Mouse (Mus musculus) gastrocnemius, postnatal 25 days (tissue): ENCODE measurements at regions not wholly inside any gene's neighbourhood (a gene's known extent, or its start where the extent isn't known, plus 50 kb on each side); places are given as distances from the start of the nearest gene placed in this dataset.

Experiments
- DNase-seq: peaks from one replicate; pipeline ENCODE4 v3.0.0; 2022

DNA sequence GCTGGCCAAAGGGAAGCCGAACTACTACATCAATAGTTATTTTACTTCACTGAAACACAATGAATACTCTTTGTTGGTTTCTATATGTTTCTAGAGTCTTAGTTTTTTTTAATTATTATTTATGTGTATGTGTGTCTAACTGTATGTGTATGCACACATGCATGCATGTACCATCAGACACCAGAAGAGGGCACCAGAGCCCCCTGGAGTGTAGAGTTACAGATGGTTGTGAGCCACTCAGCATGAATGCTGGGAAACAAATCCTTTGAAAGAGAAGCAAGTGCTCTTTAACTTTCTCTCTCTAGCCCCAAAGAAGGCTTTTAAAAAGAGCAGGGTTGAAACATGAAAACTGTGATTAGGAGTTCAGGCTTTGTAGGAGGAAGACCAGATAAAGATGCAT lies 290.7 kb downstream of the Sorl1 start:
- no peak for DNase-seq

DNA sequence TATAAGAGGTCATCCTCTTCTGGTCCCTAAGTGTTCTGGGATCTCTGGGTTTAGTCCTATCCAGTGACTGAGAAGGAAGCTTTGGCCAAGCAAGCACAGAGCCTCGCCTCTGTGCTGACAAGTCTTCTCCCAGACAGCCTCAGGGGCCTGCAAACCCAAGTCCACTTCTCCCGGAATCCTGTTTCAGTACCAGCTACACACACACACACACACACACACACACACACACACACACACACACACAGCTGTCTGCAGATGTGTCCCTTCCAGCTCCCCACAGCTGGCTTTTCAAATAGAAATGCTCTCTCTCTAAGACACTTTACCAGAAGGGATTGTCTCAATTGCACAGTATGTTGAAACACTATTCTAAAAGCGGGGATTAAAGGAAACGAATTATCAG lies 296.7 kb downstream of the Sorl1 start:
- peak; percentile 39 for DNase-seq

DNA sequence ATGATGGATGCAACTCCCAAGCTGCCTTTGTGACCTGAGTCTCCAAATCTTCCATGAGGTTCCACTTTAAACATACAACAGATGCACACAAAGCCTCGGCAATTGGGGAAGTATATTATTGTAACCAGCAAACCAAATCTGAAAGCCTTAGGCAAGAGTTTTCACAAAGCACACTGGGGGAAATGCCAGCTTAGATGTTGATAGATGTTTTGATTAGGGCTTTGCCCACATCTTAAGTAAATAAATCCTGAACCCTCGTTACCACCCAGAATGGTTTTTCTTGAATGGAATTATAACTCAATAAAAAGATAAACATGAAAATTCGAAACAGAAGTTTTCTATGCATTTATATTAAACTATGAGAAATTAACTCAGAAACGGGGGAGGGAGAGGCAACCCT lies 302.7 kb downstream of the Sorl1 start:
- DNase-seq = no peak

DNA sequence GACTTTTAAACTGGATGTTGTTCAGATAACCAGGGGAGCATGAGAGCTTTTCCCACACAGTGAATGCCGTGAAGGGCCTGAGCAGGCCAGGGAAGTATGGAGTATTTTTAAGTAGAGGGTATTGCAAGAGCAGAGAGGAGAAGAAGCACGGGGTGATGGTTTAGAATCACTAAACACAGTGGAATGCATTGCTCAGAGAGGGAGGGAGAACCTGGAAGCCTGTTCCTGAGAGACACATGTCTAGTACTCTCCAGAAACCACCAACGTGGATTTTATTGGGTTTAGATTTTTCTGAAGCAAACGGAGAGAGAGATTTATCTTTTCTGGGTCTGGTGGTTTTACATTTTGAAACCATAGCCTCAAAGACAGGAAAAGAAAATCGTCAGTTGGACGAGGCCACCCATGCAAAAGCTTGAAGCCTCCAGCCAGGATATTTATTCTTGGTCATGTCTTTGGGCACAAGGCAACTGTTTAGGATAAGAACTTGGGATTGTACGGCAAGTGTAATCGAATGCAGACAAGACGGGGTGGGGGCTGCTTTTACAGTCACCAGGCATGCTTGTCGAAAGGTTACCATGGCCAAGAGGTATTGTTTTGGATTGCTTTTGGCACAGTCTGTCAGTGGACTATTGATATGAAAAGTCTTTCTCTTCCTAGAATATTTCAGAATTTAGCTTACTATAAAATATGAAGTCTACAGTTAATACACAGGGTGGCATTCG lies 306.2 kb downstream of the Sorl1 start:
- no peak for DNase-seq

DNA sequence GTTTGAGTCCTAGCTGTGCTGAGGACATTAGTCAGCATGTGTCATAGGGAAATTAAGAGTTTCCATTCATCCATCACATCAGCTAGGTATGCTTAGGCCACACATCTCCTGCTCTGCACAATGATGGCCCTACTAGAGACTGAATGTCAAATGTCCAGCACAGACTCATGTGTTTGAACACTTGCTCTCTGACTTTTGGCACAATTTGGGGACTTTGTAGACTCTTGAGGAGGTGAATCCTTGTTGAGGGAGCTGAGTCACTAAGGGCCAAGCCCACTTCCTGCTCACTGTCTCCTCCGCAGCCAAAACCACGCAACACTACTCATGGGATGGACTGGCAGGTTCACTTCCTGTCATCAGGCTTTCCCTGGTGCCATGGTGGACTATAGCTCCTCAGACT lies 308.2 kb downstream of the Sorl1 start:
- no peak for DNase-seq

DNA sequence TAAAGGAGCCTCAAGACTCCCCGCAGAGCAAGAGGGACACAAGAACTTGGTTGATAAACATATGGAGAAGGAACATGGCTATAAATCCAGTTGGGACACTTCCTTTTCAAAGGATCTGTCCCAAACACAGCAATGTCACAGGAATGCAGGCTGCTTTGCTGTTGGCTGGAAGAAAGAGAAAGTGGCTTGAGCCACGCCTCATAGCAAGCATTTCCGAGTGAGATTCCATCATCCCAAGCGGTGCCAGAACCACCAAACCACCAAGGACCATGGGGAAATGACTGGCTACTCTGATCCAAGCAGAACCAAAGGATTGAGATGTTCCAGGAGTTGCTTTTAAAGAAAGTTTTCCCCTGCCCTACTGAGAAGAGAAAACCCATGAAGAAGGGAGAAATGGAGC lies 314.8 kb downstream of the Sorl1 start:
- DNase-seq = peak; percentile 45

DNA sequence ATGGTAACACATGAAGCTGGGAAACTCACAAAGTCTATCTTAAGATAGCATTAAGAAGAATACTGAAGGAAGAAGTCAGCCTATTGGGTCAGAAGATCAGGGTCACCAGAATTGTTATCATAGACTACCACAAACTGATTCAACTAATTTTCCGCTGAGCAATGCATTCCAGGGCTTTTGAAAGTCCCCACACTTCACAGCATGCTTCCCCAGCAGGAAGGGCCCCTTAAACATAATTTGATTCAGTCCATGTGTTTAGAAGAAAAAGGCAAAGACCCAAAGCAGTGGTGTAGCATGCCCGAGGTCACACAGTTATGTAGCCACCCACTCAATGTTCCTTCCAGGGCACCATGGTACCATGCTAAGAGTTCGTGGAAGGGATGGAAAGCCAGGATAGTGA lies 315.3 kb downstream of the Sorl1 start:
- DNase-seq = no peak

DNA sequence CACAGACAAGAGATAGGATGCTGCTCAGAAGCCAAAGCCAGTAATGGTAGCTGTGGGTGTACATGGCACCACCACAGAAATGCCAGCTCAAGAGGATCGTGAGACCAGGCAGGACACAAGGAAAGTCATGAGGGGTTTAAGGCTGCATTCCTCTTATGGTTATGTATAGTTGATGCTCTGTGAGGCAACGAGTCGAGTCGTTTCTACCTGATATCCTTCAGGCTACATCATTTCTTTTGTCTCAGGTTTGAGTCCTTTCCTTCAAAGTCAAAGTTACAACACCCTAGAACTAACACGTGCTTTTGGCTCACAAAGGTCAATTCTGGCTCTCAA lies 317.8 kb downstream of the Sorl1 start:
- DNase-seq = no peak

DNA sequence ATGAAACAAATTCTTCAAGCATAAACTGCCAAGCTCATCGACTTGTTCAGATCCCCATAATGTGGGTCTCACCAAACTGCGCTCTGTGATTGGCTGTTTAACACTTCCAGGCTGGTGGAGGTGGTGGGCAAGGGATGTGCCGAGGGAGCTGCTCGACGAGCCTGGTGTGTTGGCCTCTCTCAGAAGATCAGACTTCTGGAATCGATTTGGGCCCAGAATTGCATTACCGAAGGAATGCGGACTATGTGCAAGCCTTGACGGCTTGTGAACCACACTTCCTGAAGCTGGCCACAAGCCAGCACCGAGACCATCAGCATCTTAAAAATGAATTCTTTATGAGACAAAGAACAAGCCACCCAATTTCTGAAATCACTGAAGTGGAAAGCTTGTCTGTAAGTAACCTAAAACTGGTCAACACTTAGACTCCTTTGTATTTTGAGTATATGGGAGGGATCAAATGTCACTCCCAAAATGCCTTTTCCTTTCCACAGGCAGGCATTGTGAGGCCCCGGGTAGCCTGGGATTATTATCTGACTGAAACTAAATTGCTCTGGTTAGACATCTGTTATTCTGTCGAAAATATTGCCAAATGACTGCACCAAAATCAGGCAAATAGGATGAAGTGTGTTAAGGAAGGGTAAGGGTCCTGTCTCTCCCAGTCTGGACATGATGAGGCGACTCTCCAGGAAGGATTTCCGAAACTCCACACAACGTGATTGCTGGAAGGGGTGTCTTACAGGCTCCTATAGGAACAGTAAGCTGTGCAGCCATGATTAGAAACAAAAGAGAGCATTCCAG lies 318.4 kb downstream of the Sorl1 start:
- DNase-seq = no peak

DNA sequence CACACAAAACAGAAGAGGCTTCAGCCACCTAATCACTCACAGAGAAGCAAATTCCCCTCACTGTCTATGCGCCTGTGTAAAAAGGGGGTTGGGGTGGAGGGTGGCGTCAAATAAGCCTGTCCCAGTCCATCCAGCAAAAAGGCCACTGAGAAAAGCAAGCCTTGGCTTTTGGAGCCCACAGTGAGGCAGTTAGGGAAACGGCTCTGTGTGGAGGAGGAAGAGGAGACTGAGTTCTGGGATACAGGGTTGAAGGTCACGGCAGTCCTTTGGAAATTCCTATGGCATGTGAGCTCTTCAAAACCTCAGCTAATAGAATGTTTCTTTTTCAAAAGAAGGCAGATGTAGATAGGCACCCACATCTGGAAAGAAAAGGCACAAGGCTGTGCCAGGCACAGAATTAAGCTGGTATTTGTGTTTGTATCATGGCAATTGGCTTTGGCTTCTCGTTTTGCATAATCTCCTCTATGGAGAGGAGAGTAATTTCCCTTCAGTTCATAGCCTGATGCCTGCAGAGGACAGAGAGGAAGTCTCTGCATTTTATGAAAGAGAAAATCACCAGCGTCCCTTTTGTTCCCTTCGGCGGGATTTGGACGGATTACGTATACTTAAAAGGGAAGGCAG lies 319.3 kb downstream of the Sorl1 start:
- DNase-seq = no peak

DNA sequence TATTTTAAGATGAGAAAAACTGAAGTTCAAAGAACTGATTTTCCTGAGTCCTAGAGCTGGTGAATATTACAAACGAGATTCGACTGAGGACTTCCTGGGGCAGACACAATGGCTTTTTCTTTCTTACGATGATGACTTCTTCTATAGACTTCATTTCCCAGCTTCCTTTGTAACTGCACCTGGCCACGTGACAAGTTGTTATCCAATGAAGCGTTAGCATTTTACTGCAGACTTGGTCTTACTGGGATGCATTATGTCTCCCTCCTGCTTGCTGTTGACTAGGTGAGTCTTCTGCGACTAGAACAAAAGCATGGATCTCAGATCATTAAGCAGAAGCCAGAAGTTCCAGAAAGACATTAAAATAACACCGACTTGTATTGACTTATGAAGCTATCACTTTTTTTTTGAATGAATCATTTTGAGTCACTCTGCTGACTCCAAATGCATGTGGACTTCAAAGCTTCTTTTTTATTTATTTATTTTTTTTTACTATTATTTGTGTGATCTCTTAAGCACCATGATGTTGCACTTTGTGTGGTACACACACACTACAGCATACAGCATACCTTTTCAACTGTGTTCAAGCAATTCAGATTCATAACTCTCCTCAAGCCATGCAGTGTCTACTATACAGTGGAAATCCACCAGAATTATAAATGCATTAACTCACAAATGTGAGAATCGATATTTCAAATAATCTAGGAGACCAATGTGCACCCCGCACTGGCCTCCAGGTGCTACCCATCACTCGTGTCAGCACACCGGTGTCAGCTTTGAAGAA lies 320.2 kb downstream of the Sorl1 start:
- DNase-seq = no peak

DNA sequence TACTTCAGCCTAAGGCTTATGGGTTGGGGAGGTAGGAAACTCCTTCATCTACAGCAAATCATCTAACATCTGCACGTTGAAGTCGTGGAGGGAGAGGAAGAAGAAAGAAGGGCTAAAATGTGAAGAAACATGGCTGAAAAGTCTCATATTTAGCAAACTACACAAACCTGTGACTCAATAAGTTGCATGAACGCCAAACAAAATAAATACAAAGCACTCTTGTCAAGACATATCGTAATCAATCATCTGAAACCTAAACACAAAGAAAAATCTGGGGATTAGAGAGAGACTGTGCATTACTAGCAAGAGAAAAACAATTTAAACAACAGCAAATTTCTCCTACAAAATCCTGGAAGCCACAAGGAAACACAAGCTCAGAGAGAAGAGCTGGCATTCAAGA lies 322.7 kb downstream of the Sorl1 start:
- DNase-seq = no peak

DNA sequence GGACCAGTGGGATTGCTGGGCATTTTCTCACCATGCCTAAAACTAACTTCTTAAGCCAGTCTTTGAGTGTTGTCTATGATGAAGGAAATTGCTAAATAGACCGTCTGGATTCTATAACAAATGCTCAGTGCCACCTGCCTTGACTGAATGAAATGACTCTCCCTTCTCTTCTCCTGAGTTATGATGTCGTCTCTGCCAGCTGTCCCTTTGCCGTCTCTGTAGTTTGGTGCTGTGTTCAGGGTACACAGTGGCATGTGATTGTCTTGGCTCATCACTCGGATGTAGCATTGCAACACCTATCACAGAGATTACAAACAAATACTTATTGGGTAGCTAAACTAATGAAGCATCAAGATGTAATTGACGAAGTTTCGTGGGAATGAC lies 331.3 kb downstream of the Sorl1 start:
- DNase-seq = no peak

DNA sequence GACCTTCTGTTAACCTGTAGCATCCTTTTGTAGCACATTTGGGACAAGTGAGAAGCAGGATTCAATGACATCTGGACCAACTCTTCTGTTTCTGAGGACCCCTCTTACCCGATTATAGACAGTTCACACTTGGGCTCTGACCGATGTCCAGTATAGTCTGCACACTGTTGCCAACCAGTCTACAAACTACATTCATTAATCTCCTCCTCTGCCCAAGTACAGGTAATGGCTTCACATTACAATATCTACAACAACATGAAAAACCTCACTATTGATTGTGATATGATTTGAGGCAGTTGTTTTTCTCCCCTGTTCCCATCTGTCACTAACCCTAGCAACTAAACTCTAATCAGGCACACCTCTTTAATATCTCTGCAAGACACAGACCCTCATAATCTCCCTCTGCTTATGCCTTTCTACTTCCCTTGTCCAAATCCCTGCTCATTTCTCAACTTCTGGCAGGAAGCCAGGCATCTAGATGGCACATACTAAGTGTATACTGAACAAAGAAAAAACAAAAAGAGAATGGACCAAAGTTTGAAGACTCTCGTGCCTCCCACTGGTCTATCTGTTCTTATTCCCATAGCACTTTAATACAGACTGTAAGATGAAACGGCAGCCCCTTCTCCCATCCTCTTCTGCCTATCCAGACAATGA lies 331.8 kb downstream of the Sorl1 start:
- DNase-seq = no peak

DNA sequence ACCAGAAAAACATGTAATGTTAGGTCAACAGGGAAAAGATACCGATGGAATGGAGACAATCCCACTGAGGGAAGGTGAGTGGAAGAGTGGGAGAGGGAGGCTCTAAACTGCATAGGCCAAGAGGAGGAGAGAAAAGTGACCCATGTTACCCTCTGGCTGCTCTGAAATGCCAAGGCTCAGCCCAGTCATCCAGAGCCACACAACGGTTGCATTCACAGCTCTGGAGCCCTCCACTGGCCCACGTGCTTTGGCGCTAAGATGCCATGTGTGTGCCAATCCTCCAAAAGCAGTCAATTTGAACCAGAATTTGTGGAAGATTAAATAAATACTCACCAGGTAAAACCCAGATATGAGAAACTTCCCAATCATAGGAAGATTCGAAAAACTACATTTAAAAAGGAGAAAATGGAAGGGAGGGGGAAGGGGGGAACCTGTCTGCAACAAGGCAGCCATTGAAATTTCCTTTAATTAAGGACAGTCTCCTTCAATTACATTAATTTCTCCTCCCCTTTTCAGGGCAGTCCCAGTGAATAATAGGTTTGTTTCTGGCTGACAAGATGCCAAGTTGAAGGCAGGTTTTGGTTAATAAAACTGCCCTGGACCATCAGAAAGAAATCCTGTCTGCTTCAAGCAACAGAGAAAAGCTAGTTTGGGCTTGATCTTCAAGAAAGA lies 332.5 kb downstream of the Sorl1 start:
- no peak for DNase-seq

DNA sequence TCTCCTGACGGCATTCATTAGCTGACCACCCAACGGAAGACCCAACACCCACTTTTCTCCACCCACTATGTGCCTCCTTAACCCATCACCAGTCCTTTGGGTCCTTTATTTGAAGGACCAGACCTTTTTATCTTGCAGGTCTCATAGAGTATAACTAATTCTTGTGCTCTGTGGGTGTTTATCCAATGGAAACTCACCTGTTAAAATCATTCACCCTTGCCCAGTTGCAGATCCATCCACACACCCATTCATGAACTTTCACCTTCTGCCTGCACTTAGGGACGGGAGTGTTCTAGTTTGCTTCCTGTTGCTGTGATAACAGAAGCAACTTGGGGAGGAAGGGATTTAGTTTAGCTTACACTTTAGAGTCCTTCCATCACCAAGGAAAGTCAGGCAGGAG lies 339.0 kb downstream of the Sorl1 start:
- DNase-seq = no peak

DNA sequence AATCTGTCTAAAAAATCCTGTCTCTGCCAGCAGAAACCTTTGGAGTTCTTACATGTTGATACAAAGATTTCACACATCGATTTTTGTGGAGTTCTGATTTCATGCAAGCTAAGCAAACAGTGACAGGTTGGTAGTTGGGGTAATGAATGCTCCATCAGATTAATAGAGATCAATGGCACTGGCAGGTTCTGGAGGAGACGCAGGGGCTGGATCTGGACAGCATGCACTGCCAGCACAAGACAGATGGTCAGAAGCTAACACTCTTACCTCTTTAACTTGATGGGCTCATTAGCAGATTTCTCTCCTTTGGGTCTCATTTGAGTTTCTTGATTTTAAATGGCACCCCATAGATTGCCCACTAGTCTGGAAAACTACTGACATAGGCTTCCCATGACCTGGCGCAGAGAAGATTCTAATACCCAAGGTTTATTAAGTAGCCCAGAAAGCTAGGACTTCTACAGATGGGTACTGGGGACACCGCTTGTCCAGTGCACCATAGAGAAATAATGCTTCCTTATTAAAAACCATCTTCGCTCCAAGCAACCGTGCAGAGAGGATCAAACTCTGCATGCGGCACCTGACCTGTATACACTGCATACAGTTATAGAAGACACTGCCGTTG lies 351.7 kb downstream of the Sorl1 start:
- no peak for DNase-seq

DNA sequence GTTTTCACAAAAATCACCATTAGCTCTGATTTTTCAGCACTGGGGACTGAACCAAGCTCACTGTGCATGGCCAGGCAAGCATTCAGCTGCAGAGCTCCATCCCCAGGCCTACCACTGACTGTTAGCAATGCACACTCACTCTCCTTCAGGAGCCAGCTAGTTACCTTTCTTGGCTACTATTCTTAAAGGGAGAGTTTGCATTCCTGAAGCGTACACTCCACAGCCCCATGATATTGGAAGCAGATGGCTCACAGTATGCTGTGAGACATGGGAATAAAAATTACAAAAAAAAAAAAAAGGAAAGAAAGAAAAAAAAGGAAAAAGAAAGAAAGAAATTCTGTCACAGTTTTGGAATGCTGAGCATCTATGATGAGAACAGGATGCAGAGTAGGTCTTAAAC lies 352.8 kb downstream of the Sorl1 start:
- no peak for DNase-seq

DNA sequence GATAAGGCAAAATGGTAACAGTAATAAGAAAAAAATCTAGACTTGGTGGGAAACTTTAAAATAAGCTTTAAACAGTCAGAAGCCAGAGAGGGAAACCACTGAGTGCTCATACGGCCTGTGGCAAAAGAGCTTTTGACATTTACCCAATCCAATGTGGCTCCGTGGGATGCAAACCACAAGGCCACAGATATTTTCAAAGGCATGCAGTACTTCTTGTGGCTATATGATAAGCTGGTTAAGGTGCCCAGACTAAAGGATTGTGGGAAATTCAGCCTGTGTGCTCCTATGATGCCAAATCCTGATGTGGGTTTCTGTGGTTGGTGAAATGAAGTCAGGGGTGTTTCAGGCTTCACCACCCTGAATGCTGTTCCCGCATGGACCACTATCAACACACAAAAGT lies 355.8 kb downstream of the Sorl1 start:
- DNase-seq = no peak

DNA sequence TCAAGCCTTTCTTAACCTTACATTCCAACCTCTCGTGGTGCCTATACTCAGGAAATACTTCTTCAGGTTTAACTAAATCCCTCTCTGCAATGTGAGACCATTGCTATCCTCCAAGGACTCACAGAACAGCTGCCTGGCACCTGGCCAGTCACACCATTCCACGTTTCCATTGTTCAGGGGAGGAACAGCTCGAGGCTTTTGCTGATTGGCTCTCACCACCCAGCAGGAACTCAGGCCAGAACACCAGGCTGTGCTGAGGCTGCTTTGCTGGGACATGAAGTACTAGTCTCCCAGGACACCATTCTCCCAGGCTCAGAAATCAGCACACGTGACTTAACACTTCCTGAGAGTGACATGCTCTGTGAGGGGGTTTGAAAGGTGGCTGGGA lies 357.6 kb downstream of the Sorl1 start:
- DNase-seq = peak; percentile 82

DNA sequence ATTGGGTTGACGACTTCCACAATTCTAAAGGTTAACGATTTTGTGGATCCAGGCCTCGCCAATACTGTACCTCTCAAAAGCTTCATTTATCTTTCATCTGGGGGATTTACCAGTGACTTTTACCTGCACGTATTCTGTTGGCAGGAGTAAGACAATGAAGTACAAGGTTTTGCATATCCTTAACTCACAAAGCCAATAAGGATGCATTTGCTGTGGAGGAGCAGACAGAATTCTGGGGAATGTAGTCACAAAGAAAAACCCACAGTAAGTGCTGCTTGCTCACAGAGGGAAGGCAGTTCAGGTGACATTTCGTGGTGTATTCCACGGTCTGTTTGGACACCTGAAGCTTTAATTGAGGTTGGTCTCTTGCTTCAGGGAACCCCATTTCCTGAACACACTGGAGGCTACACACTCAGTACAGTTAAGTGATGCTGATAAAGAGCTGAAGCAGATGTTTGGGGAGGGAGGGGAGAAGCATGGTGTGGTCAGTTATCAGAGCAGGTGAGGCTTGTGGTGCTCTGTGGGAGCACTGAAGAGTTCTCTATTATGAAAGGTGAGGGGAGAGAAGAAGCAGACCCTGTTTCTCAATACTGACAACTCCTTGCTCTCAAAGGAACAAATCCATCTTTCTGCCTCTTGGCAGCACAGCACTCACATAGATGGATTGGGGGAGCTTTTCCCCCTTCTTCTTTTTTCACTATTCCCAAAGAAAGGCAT lies 358.1 kb downstream of the Sorl1 start:
- DNase-seq = no peak
